Comparison of ENCODE assay signal across 15 mouse cellular contexts in the genomic region with DNA sequence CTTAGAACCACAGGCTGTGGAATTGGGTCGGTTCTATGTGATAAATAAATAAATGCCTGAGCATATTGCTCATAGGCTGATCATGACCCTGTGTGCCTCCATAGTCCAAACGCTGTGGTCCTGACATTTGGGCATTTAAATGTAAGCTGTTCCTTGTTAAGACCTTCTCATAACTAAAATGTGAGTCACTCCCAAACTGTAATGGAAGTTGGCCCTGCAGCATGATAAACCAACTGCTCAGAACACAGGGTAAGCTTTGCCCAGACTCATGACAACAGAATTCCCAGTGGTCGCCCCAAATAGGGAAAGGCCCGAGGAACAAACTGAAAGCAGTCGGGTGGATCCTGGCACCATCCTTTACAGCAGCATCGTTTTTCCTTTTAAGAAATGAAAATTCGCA. TPM values are rescaled to one million over a fixed set of nuclear protein-coding genes. Genes with fewer than 3 reads are reported as not detected.
DNase-seq lines count a peak whose midpoint lies in the region; ATAC-seq lines count a peak whose summit lies in the region.
"Had no signal": no experiment of that assay in that cellular context is flagged by ENCODE, and none has a peak within 500 bp of the region (broad histone marks: within the 10 kb centered on the region; RNA-seq: fewer than 3 reads in every experiment).

No protein-coding gene starts in this region.

- no peaks in the 10 kb centered on the region for H3K36me3 ChIP-seq in stomach, embryonic 16.5 days (ENCODE audit: control insufficient read depth, insufficient read depth, low read length)
- no peaks in the 10 kb centered on the region for H3K36me3 ChIP-seq in midbrain, embryonic 14.5 days (ENCODE audit: control insufficient read depth, insufficient read depth, low read length)
- H3K36me3 ChIP-seq: midbrain, embryonic 13.5 days had no signal

- H3K4me2 ChIP-seq in stomach, embryonic 16.5 days (ENCODE audit: low read depth, low read length): no peak overlapping the region
- H3K4me2 ChIP-seq in midbrain, embryonic 14.5 days (ENCODE audit: low read length): no peak overlapping the region
- H3K4me2 ChIP-seq: forebrain, embryonic 13.5 days; hindbrain, embryonic 14.5 days; midbrain, embryonic 13.5 days; neural tube, embryonic 12.5 days had no signal

- H3K9ac ChIP-seq in stomach, embryonic 16.5 days (ENCODE audit: low read length): no peak overlapping the region
- H3K9ac ChIP-seq in midbrain, embryonic 14.5 days (replicated peaks; ENCODE audit: low read length): no peak overlapping the region
- H3K9ac ChIP-seq: forebrain, embryonic 13.5 days; hindbrain, embryonic 14.5 days; midbrain, embryonic 13.5 days; neural tube, embryonic 12.5 days had no signal

- peak overlapping the region; percentile 6; the same call in 1 of the 2 replicates for H3K4me3 ChIP-seq in brown adipose tissue, adult 24 weeks (ENCODE audit: insufficient read depth, low read depth, low read length)
- H3K4me3 ChIP-seq in stomach, embryonic 16.5 days (replicated peaks; ENCODE audit: low read length): no peak overlapping the region
- no peak overlapping the region for H3K4me3 ChIP-seq in midbrain, embryonic 14.5 days (replicated peaks; ENCODE audit: low read depth, low read length)
- H3K4me3 ChIP-seq: forebrain, embryonic 13.5 days; left cerebral cortex, adult 2 months; midbrain, embryonic 13.5 days; neural tube, embryonic 12.5 days had no signal

- peak; percentile 92 for DNase-seq in heart, adult 11 months
- no peak for DNase-seq in heart, postnatal 4 days
- peak; percentile 5 for DNase-seq in lung, postnatal 14 days
- no peak for DNase-seq in lung, postnatal 25 days (ENCODE audit: low spot score)
- no peak for DNase-seq in midbrain, embryonic 14.5 days
- DNase-seq: cerebellum, postnatal 10 days; thymus, postnatal 36 days had no signal

- no peaks in the 10 kb centered on the region for H3K9me3 ChIP-seq in stomach, embryonic 16.5 days (replicated peaks; ENCODE audit: control insufficient read depth, low read length)
- H3K9me3 ChIP-seq in midbrain, embryonic 14.5 days (ENCODE audit: control insufficient read depth, low read length): no peaks in the 10 kb centered on the region
- H3K9me3 ChIP-seq: forebrain, embryonic 13.5 days; midbrain, embryonic 13.5 days; neural tube, embryonic 12.5 days had no signal

- H3K4me1 ChIP-seq in brown adipose tissue, adult 24 weeks (ENCODE audit: control insufficient read depth, insufficient read depth, insufficient read length, low read length): peaks cover 17% of the 10 kb centered on the region
- peaks cover 6% of the 10 kb centered on the region for H3K4me1 ChIP-seq in stomach, embryonic 16.5 days (ENCODE audit: control insufficient read depth, insufficient read depth, low read length)
- peaks cover 15% of the 10 kb centered on the region for H3K4me1 ChIP-seq in midbrain, embryonic 14.5 days (ENCODE audit: control insufficient read depth, insufficient read depth, low read length)

- ATAC-seq in stomach, embryonic 16.5 days (ENCODE audit: insufficient read depth, low FRiP score): no peak
- no peak for ATAC-seq in midbrain, embryonic 14.5 days (ENCODE audit: low FRiP score, low TSS enrichment)
- ATAC-seq: forebrain, embryonic 13.5 days; midbrain, embryonic 13.5 days had no signal

- peak overlapping the region; percentile 66 for H3K27ac ChIP-seq in brown adipose tissue, adult 24 weeks (replicated peaks; ENCODE audit: low read depth, low read length)
- 0 out of 2 replicates have a peak overlapping the region, but pooled peaks have one; percentile 49 for H3K27ac ChIP-seq in stomach, embryonic 16.5 days (ENCODE audit: low read length)
- H3K27ac ChIP-seq in midbrain, embryonic 14.5 days (replicated peaks; ENCODE audit: low read depth, low read length): no peak overlapping the region
- H3K27ac ChIP-seq: forebrain, embryonic 13.5 days; hindbrain, embryonic 14.5 days; left cerebral cortex, adult 2 months; midbrain, embryonic 13.5 days; neural tube, embryonic 12.5 days had no signal

- WGBS in stomach, embryonic 16.5 days: 65% methylated on average over 7 of the region's 7 CpGs
- WGBS in midbrain, embryonic 14.5 days: 91% methylated on average over 7 of the region's 7 CpGs

- H3K27me3 ChIP-seq in stomach, embryonic 16.5 days (ENCODE audit: control insufficient read depth, insufficient read depth, low read length): no peaks in the 10 kb centered on the region
- H3K27me3 ChIP-seq in midbrain, embryonic 14.5 days (ENCODE audit: control insufficient read depth, insufficient read depth, low read length): no peaks in the 10 kb centered on the region
- H3K27me3 ChIP-seq: CH12.LX; forebrain, embryonic 13.5 days; midbrain, embryonic 13.5 days; neural tube, embryonic 12.5 days had no signal

RNA-seq across cellular contexts. Expression of gene Fat4, which starts 49.7 kb away (rescaled TPM):
- 10 to 100 TPM; 19.5 to 20.4 TPM for total RNA-seq in heart, postnatal 4 days (2021)
- 0.91 and 1.3 TPM in 2 replicates for polyA plus RNA-seq in brown adipose tissue, adult 24 weeks (2012; ENCODE audit: insufficient read depth, insufficient read length, missing spikeins)
- 6.9 and 7.7 TPM in 2 replicates for polyA plus RNA-seq in stomach, embryonic 16.5 days (2015; fragmentation: Nextera tagmentation; extraction: Ambion mirVana)
- 13.4 and 14.6 TPM in 2 replicates for polyA plus RNA-seq in midbrain, embryonic 14.5 days (2014; fragmentation: Nextera tagmentation; extraction: Ambion mirVana)
- total RNA-seq: CH12.LX had no signal

Comparison
In these comparisons a context has a peak if more than half of its experiments do, and no peak if none do; other contexts are left out.
1. DNase-seq: peak in heart, adult 11 months (single experiment) and lung, postnatal 14 days (single experiment); none in heart, postnatal 4 days (single experiment), lung, postnatal 25 days (single experiment) and midbrain, embryonic 14.5 days (single experiment).